Comparison of ENCODE assay signal across 8 mouse cellular contexts in genomic region chr2:131262213-131262672, GRCm38 (mm10). TPM values are rescaled to one million over a fixed set of nuclear protein-coding genes. Genes with fewer than 3 reads are reported as not detected.
DNase-seq lines count a peak whose midpoint lies in the region; ATAC-seq lines count a peak whose summit lies in the region.

Gene Pank2, plus strand, starts transcription at chr2:131262495.

- 0% methylated on average over 41 of the region's 49 CpGs for WGBS in hindbrain, embryonic 16.5 days
- WGBS in macrophage (ENCODE audit: missing documents): under 1% methylated on average over 45 of the region's 49 CpGs

- H3K27ac ChIP-seq in hindbrain, embryonic 16.5 days (ENCODE audit: low read depth, low read length): peak within 1 kb of the TSS; percentile 99
- H3K27ac ChIP-seq in macrophage: peak within 1 kb of the TSS; percentile 84

- H3K27me3 ChIP-seq in hindbrain, embryonic 16.5 days (replicated peaks; ENCODE audit: control insufficient read depth, insufficient read depth, low read length): no peaks in the 10 kb centered on the region

- DNase-seq in WW6 (ENCODE audit: low read depth, low spot score): peak; percentile 96
- DNase-seq in cerebellum, postnatal 4 days (ENCODE audit: low spot score in 2 of 2): peak; percentile 96 to 97
- peak; percentile 98 for DNase-seq in gastrocnemius, adult 18-20 months (ENCODE audit: low spot score)
- peak; percentile 96 to 98 for DNase-seq in left cerebral cortex, adult 18-20 months (ENCODE audit: low spot score in 2 of 2)
- peak; percentile 99 for DNase-seq in right cerebral cortex, adult 18-20 months
- DNase-seq in urinary bladder, postnatal 10 days (ENCODE audit: low spot score): peak; percentile 85

- peak within 1 kb of the TSS; percentile 92 for H3K4me2 ChIP-seq in hindbrain, embryonic 16.5 days (ENCODE audit: low read length)

- H3K9ac ChIP-seq in hindbrain, embryonic 16.5 days (ENCODE audit: low read depth, low read length): peak within 1 kb of the TSS; percentile 99

- H3K4me1 ChIP-seq in hindbrain, embryonic 16.5 days (ENCODE audit: control insufficient read depth, insufficient read depth, low read depth, low read length): peaks cover 12% of the 10 kb centered on the region

- H3K79me2 ChIP-seq in macrophage (ENCODE audit: inconsistent target): peaks cover 44% of the 10 kb centered on the region

- ATAC-seq in hindbrain, embryonic 16.5 days: peak; percentile 100

- H3K36me3 ChIP-seq in hindbrain, embryonic 16.5 days (ENCODE audit: control insufficient read depth, insufficient read depth, low read length): no peaks in the 10 kb centered on the region
- H3K36me3 ChIP-seq in macrophage (ENCODE audit: inconsistent target): no peaks in the 10 kb centered on the region

- peak within 1 kb of the TSS; percentile 94 for H3K4me3 ChIP-seq in hindbrain, embryonic 16.5 days (ENCODE audit: low read length)
- peak within 1 kb of the TSS; percentile 88 for H3K4me3 ChIP-seq in macrophage (ENCODE audit: inconsistent target)

- no peaks in the 10 kb centered on the region for H3K9me3 ChIP-seq in hindbrain, embryonic 16.5 days (ENCODE audit: control insufficient read depth, low read length)

RNA-seq across cellular contexts. Expression of gene Pank2, which starts in this region (rescaled TPM):
- total RNA-seq in gastrocnemius, adult 18-20 months (2021): 10 to 100 TPM; 18.5 to 24.6 TPM
- 20.0 and 22.8 TPM in 2 replicates for polyA plus RNA-seq in hindbrain, embryonic 16.5 days (2015; fragmentation: Nextera tagmentation; extraction: Ambion mirVana)
- 10 to 100 TPM; 64.8 to 65.1 TPM for total RNA-seq in left cerebral cortex, adult 18-20 months (2021)
- total RNA-seq in macrophage (2018; cell fraction: chromatin; rRNA removed): 10 to 100 TPM; 14.4 to 55.5 (median 34.6) TPM
- 10 to 100 TPM; 23.5 to 34.5 (median 28.9) TPM for total RNA-seq in macrophage (2018; cell fraction: cytosol; rRNA removed)
- 10 to 100 TPM; 17.5 to 69.4 (median 29.9) TPM for total RNA-seq in macrophage (2018; cell fraction: nucleus; rRNA removed)
- 23.9 to 28.9 TPM (median 26.8 TPM) in 3 replicates for polyA plus RNA-seq in macrophage (2018)

Comparison
In these comparisons a context has a peak if more than half of its experiments do, and no peak if none do; other contexts are left out.
1. Peak in every context shown above with its lines: DNase-seq, ATAC-seq, H3K4me3 ChIP-seq and H3K27ac ChIP-seq.